Mouse (Mus musculus): ENCODE data around the gene Bscl2.
A peak's percentile ranks its signal among the peaks of the same experiment; 100 is the strongest.
"Not testable (repeated sequence)": the region's sequence is repeated elsewhere in the genome, so short reads cannot be mapped to it uniquely, and the experiment has no call there.

The Bscl2 gene

DNA sequence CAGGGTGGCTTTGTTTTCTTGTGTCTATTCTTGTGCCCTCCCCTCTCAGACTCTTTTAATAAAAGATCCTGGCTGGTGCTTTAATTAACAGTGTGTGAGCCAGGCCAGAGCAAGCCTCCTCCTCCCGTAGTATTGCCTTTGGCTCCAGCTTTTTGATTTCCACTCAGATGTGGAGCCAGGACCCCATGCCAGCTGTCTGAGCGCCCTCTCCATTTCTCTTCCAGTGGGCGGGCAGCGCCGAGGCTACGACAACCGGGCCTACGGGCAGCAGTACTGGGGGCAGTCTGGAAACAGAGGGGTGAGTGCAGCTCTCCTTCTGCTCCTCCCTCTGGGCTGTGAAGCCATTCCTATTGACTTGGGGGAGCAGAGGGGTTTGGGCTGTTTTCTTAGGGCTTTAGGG, 6.6 kb upstream of the Bscl2 start:
- DNase-seq (ENCODE audit: low read depth, low spot score): no peak

DNA sequence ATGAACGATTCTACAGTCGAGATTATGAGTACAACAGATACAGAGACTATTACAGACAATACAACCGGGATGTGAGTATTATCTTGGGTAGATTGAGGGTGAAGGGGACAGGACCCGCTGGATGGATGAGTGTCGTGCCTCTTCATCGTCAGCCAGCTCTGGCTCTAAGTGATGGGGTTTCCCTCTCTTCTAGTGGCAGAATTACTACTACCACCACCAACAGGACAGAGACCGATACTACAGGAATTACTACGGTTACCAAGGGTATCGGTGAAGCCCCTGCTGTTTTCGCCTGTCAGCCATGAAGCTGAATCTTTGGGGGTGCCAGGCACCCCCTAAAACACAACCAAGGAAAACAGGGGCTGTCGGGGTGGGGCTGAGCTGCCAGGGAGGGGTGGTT, 6.0 kb upstream of the Bscl2 start:
- DNase-seq (ENCODE audit: low read depth, low spot score): no peak

DNA sequence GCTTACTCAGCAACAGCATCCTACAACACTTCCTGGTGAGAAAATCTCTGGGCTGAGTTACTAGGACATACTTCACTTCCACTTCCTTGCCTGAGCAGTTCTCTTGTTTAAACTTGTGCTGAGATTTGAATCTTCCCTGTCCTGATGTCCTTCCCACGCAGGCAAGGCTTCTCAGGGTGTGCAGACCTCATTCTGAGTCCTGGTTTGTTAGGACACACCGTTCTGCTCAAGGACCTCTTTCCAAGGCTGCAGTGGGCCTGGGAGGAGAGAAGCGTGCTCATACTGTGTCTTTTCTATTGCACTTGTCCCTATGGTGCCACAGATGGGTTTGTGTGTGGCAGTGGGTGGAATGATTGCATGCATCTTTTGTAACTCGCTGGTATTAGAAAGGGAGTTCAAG, 4.3 kb upstream of the Bscl2 start:
- no peak for DNase-seq (ENCODE audit: low read depth, low spot score)

DNA sequence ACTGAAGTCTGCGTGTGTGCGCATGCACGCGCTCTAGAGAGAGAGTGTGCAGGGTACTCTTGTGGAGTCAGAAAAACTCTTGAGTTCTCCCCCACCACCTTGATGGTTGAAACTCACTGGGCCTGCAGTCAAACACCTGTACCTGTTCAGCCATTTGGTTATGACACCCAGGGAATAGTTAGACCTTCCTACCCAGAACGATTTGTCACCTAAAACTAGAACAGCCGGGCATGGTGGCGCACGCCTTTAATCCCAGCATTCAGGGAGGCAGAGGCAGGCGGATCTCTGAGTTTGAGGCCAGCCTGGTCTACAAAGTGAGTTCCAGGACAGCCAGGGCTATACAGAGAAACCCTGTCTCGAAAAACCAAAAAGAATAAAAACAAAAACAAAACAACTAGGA, 940 bp upstream of the Bscl2 start:
- not testable (repeated sequence) for DNase-seq (ENCODE audit: low read depth, low spot score)

DNA sequence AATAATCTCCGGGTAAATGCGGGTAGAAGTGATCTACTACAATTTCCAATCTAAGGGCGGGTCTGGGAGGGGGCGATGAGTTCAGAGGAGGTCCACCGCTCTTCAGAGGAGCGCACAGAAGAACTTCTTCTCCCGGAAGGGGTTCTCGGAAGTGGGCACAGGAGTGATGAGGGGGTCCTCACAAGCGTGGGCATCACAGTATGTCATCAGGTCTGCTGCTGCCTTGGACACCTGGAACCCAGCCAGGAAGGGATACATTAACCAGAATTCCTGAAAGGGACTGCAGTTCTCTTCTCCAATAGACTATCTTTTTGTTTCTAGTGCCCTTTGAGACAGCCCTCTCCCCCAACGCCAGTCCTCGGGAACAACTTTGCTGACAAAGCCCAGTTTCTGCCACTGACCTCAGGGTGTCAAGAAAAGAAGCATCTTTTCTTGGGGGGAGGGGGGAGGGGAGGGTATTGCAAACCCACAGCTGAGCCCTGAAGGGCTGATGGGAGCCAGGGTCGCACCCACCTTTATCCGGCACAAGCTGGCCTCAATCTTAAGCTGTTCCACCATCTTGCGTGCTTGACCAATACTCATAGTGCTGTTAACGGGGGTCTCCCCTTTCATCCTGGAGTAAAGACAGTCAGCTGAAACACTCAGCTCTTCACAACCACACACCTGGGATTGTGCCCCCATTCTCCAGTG, 919 bp downstream of the Bscl2 start:
- DNase-seq (ENCODE audit: low read depth, low spot score): no peak

DNA sequence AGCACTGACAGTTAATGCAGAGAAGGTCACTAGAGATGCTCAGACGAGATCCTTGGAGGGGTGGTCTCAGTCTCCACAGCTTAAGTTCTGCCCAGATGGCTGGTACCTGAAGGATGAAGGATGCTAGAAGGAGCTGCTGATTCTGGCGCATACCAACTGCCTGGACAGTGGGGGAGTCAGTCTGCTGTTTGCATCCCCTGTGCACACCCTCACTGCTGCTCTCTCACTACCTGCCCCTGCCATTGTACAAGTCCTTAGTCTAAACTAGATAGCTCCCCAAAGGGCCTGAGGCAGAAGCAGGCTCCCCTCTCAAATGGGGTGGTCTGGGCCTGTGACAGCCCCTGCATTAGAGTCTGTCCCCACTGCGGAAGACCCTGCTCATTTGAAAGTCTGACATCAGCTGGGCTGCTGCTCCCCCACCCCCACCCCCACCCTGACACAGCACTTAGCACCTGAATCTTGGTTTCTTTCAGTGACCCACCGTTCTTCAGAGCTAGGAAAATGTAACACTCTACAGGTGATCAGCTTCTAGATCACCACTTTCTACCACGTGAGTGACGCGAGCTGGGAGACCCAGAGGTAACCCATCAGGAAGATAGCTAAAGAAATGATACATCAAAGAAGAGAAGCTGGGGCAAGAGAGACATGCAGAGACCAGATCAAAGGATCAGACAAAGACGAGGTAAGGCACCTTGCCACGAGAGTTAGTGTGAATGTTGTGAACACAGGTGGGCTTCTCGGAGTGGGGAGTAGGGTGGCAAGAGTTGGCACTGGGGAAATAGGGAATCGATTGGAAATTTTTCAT, 2.0 kb downstream of the Bscl2 start, which contains the start of gene Gng3:
Gene Gng3, minus strand, starts transcription at position 92 of the 805 bp plus-strand sequence.
- peak; percentile 95 for DNase-seq (ENCODE audit: low read depth, low spot score)

DNA sequence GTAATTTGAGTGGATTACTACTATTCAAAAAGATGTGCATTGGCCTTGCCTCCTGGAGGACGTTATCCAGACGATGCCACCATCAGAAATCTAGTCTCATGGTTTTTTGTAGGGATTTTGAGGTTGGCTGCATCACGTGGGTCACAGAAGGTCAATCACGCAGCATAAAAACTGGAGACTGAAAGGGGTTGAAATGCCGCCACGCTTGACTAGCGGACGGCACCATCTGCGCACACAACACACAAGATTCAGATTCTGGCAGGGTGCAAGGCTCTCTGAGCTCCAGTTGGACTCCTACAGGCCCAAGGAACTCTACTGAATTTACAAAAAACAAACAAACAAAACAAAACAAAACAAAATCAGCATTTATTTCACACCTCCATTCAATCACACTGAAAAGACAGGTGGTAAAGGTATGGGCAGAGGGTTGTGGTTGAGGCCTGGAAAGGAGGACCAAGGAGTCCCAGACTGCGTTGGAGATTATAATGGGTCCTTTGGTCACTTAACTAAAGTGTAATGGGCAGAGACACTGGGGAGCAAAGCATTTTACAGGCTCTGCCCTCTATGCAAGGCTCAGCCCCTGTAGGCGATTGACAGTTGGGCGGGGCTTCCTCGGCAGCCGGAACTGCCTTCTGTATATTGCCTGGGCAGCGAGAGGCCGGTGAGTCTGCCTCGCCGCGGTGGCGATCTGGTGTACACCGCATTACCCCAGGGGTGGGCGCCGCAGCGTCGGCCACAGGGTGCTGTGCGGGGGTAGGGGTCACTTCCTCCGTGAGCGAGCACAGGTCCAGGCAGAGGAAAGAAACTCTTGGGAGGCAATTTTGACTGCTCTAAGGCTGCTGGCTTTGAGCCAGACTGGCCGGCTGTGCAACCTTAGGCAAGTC, 2.9 kb downstream of the Bscl2 start:
- no peak for DNase-seq (ENCODE audit: low read depth, low spot score)

DNA sequence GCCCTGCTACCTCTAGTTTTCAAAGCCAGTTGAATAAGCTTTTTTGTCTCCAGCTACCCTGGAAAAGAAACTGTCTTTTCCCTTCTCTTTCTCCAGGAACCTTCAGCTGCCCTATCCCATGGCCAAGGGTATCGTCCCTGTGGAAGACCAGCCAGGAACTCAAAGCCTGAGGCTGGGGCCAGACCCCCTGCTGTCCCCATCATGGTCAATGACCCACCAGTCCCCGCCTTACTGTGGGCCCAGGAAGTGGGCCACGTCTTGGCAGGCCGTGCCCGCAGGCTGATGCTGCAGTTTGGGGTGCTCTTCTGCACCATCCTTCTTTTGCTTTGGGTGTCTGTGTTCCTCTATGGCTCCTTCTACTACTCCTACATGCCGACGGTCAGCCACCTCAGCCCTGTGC, 3.7 kb downstream of the Bscl2 start:
- no peak for DNase-seq (ENCODE audit: low read depth, low spot score)

DNA sequence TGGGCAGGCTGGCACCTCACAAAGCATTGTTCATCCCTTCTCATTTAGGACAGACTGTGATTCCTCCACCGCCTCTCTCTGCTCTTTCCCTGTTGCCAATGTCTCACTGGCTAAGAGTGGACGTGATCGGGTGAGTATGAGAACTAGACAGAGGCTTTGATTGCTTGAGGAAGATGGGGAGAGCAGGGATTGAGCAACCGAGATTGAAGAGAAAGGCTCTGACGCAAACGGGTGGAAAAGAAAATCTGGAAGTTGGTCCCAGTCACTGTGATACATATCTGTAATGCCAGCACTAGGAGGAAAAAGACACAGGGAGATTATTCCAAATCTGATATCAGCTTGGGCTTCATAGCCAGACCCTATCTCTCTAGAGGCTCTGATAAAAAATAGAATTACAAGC, 5.7 kb downstream of the Bscl2 start:
- DNase-seq (ENCODE audit: low read depth, low spot score): no peak

DNA sequence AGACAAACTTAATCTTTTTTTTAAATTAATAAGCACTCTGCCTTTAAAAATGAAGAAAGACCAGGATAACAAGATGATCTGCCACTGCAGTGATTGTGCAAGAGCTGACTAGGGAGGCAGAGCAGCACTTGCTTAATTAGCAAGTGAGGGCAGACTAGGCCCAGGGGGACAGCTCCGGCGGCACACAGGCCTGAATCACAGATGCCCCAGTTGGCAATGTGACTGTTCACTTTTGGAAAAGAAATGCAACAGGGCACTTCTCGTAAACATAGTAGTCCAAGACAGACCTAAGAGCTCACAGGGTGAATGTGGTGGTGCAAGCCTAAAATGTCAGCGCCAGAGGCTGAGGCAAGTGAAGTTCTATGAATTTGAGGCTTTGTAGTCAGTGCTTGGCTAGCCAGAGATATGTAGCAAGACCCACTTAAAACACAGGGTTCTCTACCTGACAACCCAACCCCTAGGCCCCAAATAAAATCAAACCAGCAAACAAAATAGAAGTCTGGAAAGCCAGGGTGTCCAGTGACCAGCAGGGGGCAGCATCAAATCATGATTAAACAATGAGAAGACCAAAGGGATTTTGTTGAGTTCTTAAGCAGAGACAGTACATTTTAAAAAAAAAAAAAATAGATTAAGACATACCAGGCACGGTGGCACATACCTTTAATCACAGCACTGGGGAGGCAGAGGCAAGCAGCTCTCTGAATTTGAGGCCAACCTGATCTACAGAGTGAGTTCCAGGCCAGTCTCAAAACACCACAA, 7.3 kb downstream of the Bscl2 start:
- DNase-seq (ENCODE audit: low read depth, low spot score): no peak

DNA sequence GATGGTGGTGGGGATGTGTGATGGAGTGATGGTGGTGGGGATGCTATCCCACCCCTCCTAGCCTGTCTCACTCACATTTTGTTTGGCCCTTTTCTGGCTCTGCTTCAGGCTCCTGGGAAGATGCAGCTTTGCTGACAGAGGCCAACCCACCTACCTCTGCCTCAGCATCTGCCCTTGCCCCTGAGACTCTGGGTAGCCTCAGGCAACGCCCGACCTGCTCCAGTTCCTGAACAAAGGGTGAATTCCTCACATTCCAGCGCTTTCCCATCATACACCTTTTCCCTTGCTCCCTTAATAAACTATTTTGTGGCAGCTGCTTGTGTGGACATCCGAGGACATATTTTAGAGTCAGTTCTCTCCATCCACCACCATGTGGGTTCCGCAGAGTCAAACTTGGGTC, 11.1 kb downstream of the Bscl2 start:
- no peak for DNase-seq (ENCODE audit: low read depth, low spot score)

DNA sequence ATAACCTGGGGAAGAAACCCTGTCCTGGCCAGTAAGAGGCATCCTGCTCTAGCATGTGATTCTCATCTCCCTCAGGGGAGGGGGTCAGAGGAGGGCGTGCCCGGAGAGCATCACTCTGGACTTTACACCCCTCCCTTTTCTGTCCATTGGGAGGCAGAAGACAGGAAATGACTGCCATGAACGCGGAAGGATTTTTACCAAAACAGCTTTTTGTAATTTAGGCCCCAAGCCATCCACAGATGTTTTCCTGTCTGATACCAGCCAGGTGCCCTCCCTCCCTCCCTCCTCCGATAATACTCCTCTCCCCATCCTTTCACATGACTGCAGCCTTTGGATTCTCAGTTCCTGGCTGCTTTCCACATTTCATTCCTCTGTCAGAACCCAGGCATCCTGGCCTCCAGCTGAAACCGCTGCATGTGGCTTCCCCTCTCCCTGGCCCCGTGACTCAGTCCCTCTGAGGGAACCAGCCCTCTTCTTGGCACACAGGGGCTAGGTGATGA, 13.2 kb downstream of the Bscl2 start, which contains the start of gene Lrrn4cl:
Gene Lrrn4cl, plus strand, starts transcription at position 367 of the 500 bp plus-strand sequence.
- no peak for DNase-seq (ENCODE audit: low read depth, low spot score)

DNA sequence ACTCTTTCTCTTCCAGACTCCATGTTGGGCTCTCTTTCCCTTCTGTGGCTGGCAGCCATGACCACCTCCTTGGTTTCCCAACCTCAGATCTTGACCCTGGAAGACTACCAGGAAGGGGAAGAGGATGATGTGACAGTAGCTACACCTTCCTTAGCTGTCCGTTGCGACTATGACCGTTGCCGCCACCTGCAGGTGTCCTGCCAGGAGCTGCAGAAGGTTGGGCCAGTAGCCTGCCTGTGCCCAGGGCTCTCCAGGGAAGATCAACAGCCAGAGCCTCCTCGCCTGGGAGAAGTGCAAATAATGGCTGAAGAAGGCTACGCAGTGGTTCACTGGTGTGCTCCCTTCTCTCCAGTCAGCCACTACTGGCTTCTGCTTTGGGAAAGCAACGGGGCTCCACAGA, 14.4 kb downstream of the Bscl2 start:
- no peak for DNase-seq (ENCODE audit: low read depth, low spot score)

DNA sequence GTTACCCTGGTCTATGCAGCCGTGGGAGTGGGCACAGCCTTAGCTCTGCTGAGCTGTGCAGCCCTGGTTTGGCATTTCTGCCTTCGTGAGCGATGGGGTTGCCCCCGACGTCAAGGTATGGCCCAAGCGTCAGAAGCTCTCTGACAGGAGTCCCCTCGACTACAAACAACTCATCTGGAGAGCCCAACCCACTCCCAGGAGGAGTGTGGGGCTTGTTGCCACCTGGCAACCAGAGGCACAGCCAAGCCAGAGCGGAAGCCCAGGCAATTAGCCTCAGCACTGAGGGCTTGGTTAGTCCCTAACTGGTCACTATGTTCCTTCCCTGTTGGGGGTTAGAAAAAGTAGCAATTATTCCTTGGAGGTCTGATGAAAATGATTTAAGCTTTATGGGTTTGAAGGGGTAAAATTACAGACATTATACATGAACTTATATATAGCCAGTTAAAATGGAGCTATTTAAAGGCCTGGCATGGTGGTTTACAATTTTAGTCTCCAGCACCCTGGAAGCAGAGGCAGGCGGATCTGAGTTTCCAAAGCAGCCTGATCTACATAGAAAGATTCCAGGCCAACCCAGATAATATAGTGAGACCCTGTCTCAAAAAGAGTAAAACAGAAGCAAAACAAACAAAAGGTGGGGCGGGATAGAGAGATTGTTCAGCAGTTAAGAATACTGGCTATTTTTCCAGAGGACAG, 15.1 kb downstream of the Bscl2 start:
- DNase-seq (ENCODE audit: low read depth, low spot score): no peak

DNA sequence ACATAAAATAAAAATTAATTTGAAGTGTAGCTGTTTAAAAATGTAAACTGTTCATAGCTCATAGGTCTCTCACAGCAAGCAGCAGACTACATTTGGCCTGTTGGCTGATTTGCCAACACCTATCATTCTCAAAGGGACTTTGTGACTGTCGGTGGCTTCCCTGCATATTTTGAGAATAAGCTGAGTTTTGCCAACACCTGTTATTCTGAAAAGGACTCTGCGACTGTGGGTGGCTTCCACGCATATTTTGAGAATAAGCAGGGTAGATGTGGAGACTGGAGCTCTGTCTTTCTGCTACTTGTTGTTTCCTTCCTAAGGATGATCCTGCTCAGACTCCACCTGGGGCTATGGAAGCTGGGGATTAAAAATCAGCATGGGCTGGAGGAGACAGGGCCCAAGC, 15.8 kb downstream of the Bscl2 start:
- DNase-seq (ENCODE audit: low read depth, low spot score): no peak

DNA sequence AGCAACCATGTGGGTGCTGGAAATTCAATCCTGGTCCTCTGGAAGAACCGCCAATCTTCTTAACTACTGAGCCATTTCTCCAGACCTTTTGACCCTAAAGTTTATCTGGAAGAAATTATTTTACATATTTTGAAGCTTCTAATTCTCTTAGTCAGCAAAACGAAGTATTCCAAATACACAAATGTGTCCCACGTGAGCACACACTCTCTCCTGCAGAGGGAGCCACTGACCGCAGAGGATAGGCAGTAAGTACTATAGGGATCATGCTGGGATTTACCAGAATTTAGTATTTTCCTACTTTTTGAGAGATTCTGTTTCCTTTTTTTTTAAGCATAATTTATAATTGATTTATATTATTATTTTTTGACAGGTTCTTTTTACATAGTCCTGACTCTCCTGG, 20.4 kb downstream of the Bscl2 start:
- no peak for DNase-seq (ENCODE audit: low read depth, low spot score)

DNA sequence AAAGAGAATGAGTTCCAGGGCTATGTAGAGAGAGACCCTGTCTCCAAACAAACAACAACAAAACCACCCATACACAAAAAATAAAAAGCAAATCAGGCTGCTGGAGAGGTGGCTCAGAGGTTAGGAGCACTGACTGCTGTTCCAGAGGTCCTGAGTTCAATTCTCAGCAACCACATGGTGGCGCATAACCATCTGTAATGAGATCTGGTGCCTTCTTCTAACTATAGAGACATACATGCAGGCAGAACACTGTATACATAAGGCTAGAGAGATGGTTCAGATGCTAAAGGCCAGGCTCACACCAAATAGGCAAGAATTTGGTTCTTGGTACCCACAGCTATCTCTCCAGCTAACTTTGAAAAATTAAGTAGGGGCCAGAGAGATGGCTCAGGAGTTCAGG, 21.8 kb downstream of the Bscl2 start:
- DNase-seq (ENCODE audit: low read depth, low spot score): no peak

DNA sequence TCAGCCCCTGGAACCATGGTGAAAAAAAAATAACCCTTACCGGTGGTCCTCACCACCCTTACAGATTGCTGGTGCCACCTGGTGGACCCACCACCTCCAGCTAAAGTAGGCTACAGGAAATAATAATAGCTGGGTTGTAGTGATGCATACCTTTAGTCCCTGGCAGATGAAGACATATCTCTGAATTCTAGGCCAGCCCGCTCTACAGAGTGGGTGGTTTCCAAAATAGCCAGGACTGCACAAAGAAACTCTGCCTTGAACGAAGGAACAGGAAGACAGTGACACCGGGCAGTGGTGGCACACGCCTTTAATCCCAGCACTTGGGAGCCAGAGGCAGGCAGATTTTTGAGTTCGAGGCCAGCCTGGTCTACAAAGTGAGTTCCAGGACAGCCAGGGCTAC, 27.0 kb downstream of the Bscl2 start:
- DNase-seq (ENCODE audit: low read depth, low spot score): no peak

DNA sequence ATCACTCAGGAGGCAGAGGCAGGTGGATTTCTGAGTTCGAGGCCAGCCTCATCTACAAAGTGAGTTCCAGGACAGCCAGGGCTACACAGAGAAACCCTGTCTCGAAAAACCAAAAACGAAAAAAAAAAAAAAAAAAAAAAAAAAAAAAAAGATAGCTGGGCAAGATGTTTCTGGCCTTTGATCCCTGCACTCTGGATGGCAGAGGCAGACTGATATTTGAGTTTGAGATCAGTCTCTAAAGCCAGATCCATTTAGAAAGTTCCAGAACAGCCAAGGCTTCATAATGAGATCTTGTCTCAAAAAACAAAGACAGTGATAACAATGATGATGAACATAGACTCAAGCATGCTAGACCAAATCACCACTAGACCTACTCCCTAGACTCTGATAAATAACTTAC, 33.1 kb downstream of the Bscl2 start:
- DNase-seq (ENCODE audit: low read depth, low spot score): not testable (repeated sequence)

DNA sequence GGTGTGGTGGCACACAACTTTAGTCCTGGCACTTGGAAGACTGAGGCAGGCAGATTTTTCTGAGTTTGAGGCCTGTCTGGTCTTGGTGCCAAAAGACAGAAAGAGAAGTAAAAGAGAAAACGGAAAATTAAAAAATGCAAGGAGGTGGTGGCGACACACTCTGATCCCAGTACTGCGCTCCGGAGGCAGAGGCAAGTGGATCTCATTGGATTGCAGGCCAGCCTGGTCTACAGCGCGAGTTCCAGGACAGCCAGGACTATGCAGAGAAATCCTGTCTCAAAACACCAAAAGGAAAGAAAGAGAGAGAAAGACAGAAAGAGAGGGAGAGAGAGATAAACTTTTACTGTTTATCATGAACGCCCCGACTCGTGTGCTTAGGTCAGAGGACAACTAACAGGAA, 33.6 kb downstream of the Bscl2 start:
- DNase-seq (ENCODE audit: low read depth, low spot score): no peak
